Mouse (Mus musculus) hematopoietic multipotent progenitor cell, adult 10-12 weeks (in vitro differentiated cells): ENCODE data around the gene Olfr1475. TPM values are rescaled to one million over a fixed set of nuclear protein-coding genes. Genes with fewer than 3 reads are reported as not detected.

ENCODE experiments used
- polyA plus RNA-seq: library from polyadenylated mRNA; stranded (reverse); fragments of >175 nt; gene quantifications from 2 replicates; pipeline ENCODE4 v1.2.3, GENCODE M21; 2012; ENCODE audit warnings: low replicate concordance

Olfr1475 gene
- not detected in 2 replicates for polyA plus RNA-seq

GRCm38 (mm10) chr19:13480096-13480495 lies at the start of gene Olfr1475:
Gene Olfr1475, minus strand, starts transcription at chr19:13480196.

GRCm38 (mm10) chr19:13527613-13528012 lies 47.6 kb upstream of the Olfr1475 start, which contains the start of gene Olfr1480:
Gene Olfr1480, plus strand, starts transcription at chr19:13527913.

GRCm38 (mm10) chr19:13500246-13500645 lies 20.2 kb upstream of the Olfr1475 start, which contains the start of gene Olfr1477:
Gene Olfr1477, plus strand, starts transcription at chr19:13500546.

GRCm38 (mm10) chr19:13469265-13469664 lies 10.7 kb downstream of the Olfr1475 start, which contains the start of gene Olfr1474:
Gene Olfr1474, plus strand, starts transcription at chr19:13469565.

GRCm38 (mm10) chr19:13455986-13456385 lies 24.0 kb downstream of the Olfr1475 start, which contains the start of gene Olfr1472:
Gene Olfr1472, minus strand, starts transcription at chr19:13456086.

GRCm38 (mm10) chr19:13443109-13443508 lies 36.9 kb downstream of the Olfr1475 start, which contains the start of gene Olfr1471:
Gene Olfr1471, plus strand, starts transcription at chr19:13443409.

Other genes with a start within 250 kb of the Olfr1475 start
- not detected in 2 replicates for gene Olfr1463, start 248.9 kb downstream of the Olfr1475 start, polyA plus RNA-seq
- not detected in 2 replicates for gene Olfr1465, start 164.7 kb downstream of the Olfr1475 start, polyA plus RNA-seq
- gene Olfr1466, start 141.3 kb downstream of the Olfr1475 start, polyA plus RNA-seq: not detected in 2 replicates
- not detected in 2 replicates for gene Olfr1467, start 118.0 kb downstream of the Olfr1475 start, polyA plus RNA-seq
- not detected in 2 replicates for gene Olfr1469, start 72.3 kb downstream of the Olfr1475 start, polyA plus RNA-seq
- gene Olfr1471, start 36.8 kb downstream of the Olfr1475 start, polyA plus RNA-seq: not detected in 2 replicates
- not detected in 2 replicates for gene Olfr1472, start 24.1 kb downstream of the Olfr1475 start, polyA plus RNA-seq
- gene Olfr1474, start 10.6 kb downstream of the Olfr1475 start, polyA plus RNA-seq: not detected in 2 replicates
- not detected in 2 replicates for gene Olfr1477, start 20.4 kb upstream of the Olfr1475 start, polyA plus RNA-seq
- gene Olfr1480, start 47.7 kb upstream of the Olfr1475 start, polyA plus RNA-seq: not detected in 2 replicates
- gene Olfr1484, start 103.3 kb upstream of the Olfr1475 start, polyA plus RNA-seq: not detected in 2 replicates
- gene Olfr1487, start 137.2 kb upstream of the Olfr1475 start, polyA plus RNA-seq: 0.04 TPM in 1 of 2 replicates, not detected in the other
- not detected in 2 replicates for gene Olfr1489, start 151.4 kb upstream of the Olfr1475 start, polyA plus RNA-seq
- not detected in 2 replicates for gene Olfr1490, start 170.9 kb upstream of the Olfr1475 start, polyA plus RNA-seq
- not detected in 2 replicates for gene Olfr1491, start 217.1 kb upstream of the Olfr1475 start, polyA plus RNA-seq
- not detected in 2 replicates for gene Olfr1493-ps1, start 243.1 kb upstream of the Olfr1475 start, polyA plus RNA-seq